Mouse (Mus musculus) heart, embryonic 14.5 days (tissue): ENCODE measurements around the gene Ddx55. TPM values are rescaled to one million over a fixed set of nuclear protein-coding genes. Genes with fewer than 3 reads are reported as not detected.

ENCODE experiments used
- ATAC-seq: fragments of 200-750 bp; cut with Nextera tagmentation; 2 replicates; pipeline ENCODE4 v1.8.0; 2017; ENCODE audit warnings: low read depth, moderate TSS enrichment; ENCODE audit not compliant: insufficient number of reproducible peaks, insufficient read depth, low FRiP score
- H3K27ac ChIP-seq, 2 experiments: fragments of 200-500 bp in 1 of 2; fragments of 300-500 bp in 1 of 2; sonication (generic) in 1 of 2; replicated peaks in 1 of 2; 2 replicates each; pipeline ENCODE4 v1.5.1; 2012 to 2014; ENCODE audit warnings: low read depth in 2 of 2, low read length in 2 of 2, control low read depth in 1 of 2, mild to moderate bottlenecking in 1 of 2, mixed read lengths in 1 of 2; ENCODE audit not compliant: control insufficient read depth in 1 of 2, insufficient read depth in 1 of 2
- H3K27me3 ChIP-seq: fragments of 300-500 bp; sonication (generic); 2 replicates; pipeline ENCODE4 v1.6.1; 2014; ENCODE audit warnings: mild to moderate bottlenecking, low read length, control low read depth; ENCODE audit not compliant: control insufficient read depth, insufficient read depth
- H3K36me3 ChIP-seq: fragments of 300-500 bp; sonication (generic); 2 replicates; pipeline ENCODE4 v1.6.1; 2014; ENCODE audit warnings: mild to moderate bottlenecking, control low read depth, low read length, mixed read lengths; ENCODE audit not compliant: control insufficient read depth, insufficient read depth
- H3K4me1 ChIP-seq, 2 experiments: fragments of 200-500 bp in 1 of 2; fragments of 300-500 bp in 1 of 2; sonication (generic) in 1 of 2; 2 replicates each; pipeline ENCODE4 v1.6.1; 2012 to 2014; ENCODE audit warnings: low read length in 2 of 2, control low read depth in 1 of 2, mixed read lengths in 1 of 2; ENCODE audit not compliant: control insufficient read depth in 2 of 2, insufficient read depth in 2 of 2
- H3K4me2 ChIP-seq: fragments of 300-500 bp; sonication (generic); 2 replicates; pipeline ENCODE4 v1.6.1; 2014; ENCODE audit warnings: mild to moderate bottlenecking, low read length
- H3K4me3 ChIP-seq, 2 experiments: fragments of 200-500 bp in 1 of 2; fragments of 300-500 bp in 1 of 2; sonication (generic) in 1 of 2; 2 replicates each; pipeline ENCODE4 v1.5.1; 2012 to 2014; ENCODE audit warnings: low read length in 2 of 2, mild to moderate bottlenecking in 2 of 2, control low read depth in 1 of 2, low read depth in 1 of 2, moderate library complexity in 1 of 2; ENCODE audit not compliant: control insufficient read depth in 1 of 2, insufficient read depth in 1 of 2
- H3K9ac ChIP-seq: fragments of 300-500 bp; sonication (generic); 2 replicates; pipeline ENCODE4 v1.6.1; 2014; ENCODE audit warnings: mild to moderate bottlenecking, low read length
- H3K9me3 ChIP-seq: fragments of 300-500 bp; sonication (generic); 2 replicates; pipeline ENCODE4 v1.6.1; 2016; ENCODE audit warnings: low read length, control low read depth; ENCODE audit not compliant: control insufficient read depth
- WGBS: fragments of 180-500 bp; shearing (Covaris S2); extraction: QIAGEN DNeasy Blood & Tissue Kit; methylation state at CpG from one replicate; pipeline ENCODE4 v1.1.7; 2014; 5-methylcytosine and 5-hydroxymethylcytosine counted together
- polyA plus RNA-seq: library from polyadenylated mRNA; unstranded; fragments of >200 nt; fragmentation: Nextera tagmentation; extraction: Ambion mirVana; gene quantifications from 2 replicates; pipeline ENCODE4 v1.2.1, GENCODE M21; 2014

Gene Ddx55
- polyA plus RNA-seq, 1 experiment from 2014 or later = 6.5 TPM

GRCm38 (mm10) chr5:124553607-124554006, 943 bp downstream of the Ddx55 start:
- peak overlapping the region; percentile 82 for H3K4me2 ChIP-seq
- no peak for ATAC-seq
- H3K27me3 ChIP-seq = no peaks in the 10 kb centered on the region
- no peaks in the 10 kb centered on the region for H3K9me3 ChIP-seq
- H3K4me1 ChIP-seq = peaks cover 0 to 10% of the 10 kb centered on the region in 2 experiments; a peak in 2 of 4 replicates
- no peak overlapping the region for H3K9ac ChIP-seq
- H3K4me3 ChIP-seq = peak overlapping the region in 1 of 2 experiments; percentile 65; a peak in 1 of 4 replicates
- H3K36me3 ChIP-seq = peaks cover 55% of the 10 kb centered on the region
- no peak overlapping the region for H3K27ac ChIP-seq
- WGBS = 70% methylated on average over 6 of the region's 6 CpGs

DNA sequence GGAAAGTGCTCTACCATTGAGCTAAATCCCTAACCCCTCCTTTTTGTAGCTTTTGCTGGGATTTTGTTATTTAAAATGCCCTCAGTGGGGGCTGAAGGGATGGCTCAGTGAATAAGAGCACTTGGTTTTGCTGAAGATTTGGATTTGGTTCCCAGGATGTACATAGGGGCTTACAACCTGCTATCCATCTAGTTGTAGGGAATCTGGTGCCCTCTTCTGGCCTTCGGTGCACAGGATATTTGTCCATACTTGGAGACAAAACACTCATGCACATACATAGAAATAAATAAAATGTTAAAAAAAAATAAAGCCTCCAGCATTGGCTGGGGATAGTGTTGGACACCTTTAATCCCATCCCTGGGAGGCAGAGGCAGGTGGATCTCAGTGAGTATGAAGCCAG, 2.5 kb downstream of the Ddx55 start:
- no peaks in the 10 kb centered on the region for H3K9me3 ChIP-seq
- no peak for ATAC-seq
- peaks cover 0 to 10% of the 10 kb centered on the region in 2 experiments; a peak in 2 of 4 replicates for H3K4me1 ChIP-seq
- H3K36me3 ChIP-seq = peaks cover 66% of the 10 kb centered on the region
- no peak overlapping the region for H3K27ac ChIP-seq
- H3K4me2 ChIP-seq = no peak overlapping the region
- no peak overlapping the region for H3K9ac ChIP-seq
- no peak overlapping the region for H3K4me3 ChIP-seq
- H3K27me3 ChIP-seq = no peaks in the 10 kb centered on the region
- WGBS = 82% methylated on average over 1 of the region's 1 CpGs

GRCm38 (mm10) chr5:124571068-124571467, 18.4 kb downstream of the Ddx55 start:
- no peak overlapping the region for H3K4me2 ChIP-seq
- ATAC-seq = no peak
- H3K36me3 ChIP-seq = peaks cover 100% of the 10 kb centered on the region
- 82% methylated on average over 12 of the region's 12 CpGs for WGBS
- no peaks in the 10 kb centered on the region for H3K27me3 ChIP-seq
- no peak overlapping the region for H3K4me3 ChIP-seq
- H3K27ac ChIP-seq = no peak overlapping the region
- H3K9ac ChIP-seq = no peak overlapping the region
- no peaks in the 10 kb centered on the region for H3K9me3 ChIP-seq
- no peaks in the 10 kb centered on the region for H3K4me1 ChIP-seq

DNA sequence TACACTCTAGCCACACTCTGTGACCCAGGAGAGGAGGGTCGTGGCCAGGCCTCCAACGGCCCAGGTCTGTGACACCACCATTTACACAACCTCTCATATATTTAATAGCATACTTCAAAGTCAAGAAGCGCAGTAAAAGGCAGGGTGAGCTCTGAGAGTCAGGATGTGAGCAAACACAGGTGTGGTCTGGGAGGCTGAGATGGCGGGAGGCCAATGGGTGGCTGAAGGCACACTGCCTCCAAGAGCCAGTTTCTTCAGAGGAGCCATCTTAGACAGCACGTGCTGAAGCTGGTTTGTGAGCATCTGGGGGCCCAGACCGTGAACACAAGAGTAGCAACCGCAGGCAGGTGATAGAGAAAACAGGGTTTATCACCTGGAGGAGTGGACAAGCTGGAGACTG, 22.8 kb downstream of the Ddx55 start:
- H3K4me1 ChIP-seq = peaks cover 3 to 14% of the 10 kb centered on the region in 2 experiments; a peak in 3 of 4 replicates
- ATAC-seq = no peak
- no peaks in the 10 kb centered on the region for H3K27me3 ChIP-seq
- WGBS = 93% methylated on average over 7 of the region's 7 CpGs
- no peaks in the 10 kb centered on the region for H3K9me3 ChIP-seq
- no peak overlapping the region for H3K4me3 ChIP-seq
- H3K9ac ChIP-seq = no peak overlapping the region
- H3K27ac ChIP-seq = no peak overlapping the region
- H3K36me3 ChIP-seq = peaks cover 72% of the 10 kb centered on the region
- H3K4me2 ChIP-seq = no peak overlapping the region

DNA sequence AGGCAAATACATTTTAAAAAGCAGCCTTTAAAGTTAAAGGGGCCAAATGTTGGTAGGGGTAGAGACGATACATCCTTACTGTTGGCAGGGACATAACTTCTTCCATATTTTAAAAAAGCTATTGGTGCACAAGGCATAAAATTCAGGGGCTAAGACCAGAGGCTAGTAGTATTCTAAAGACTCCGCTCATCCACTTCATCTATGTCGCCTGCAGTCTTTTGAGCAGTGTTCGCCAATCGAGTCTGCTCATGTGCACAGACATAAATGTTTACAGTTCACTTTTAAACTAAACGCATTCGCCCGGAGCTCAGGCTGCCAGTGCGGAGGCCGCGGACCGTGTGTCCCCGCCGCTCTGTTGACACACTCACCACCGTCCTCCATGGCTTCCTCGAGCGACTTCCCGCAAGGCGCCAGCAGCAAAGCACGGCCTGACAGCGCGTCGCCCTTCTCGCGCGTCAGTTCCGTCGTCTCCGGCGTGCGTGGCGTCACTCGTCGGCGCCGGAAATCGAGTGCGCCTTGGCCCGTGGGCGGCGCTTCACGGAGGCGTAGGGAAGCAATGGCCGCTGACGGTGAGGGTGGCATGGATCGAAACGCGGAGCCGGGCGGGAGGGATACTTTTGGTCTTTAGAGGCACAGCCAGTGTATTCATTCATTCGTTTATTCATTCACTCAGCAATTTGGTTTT, 26.1 kb downstream of the Ddx55 start, which contains the start of the genes Eif2b1 and Gtf2h3:
Gene Eif2b1, minus strand, starts transcription at position 499 of the 685 bp plus-strand sequence.
Gene Gtf2h3, plus strand, starts transcription at position 508 of the 685 bp plus-strand sequence.
- H3K27ac ChIP-seq = peak within 1 kb of the TSS; percentile 41 to 42; a peak in 3 of 4 replicates
- peak; percentile 85 for ATAC-seq
- H3K27me3 ChIP-seq = no peaks in the 10 kb centered on the region
- H3K9me3 ChIP-seq = no peaks in the 10 kb centered on the region
- H3K36me3 ChIP-seq = peaks cover 50% of the 10 kb centered on the region
- H3K4me1 ChIP-seq = peaks cover 3 to 14% of the 10 kb centered on the region in 2 experiments; a peak in 3 of 4 replicates
- peak within 1 kb of the TSS; percentile 64 to 87 for H3K4me3 ChIP-seq
- H3K9ac ChIP-seq = peak within 1 kb of the TSS; percentile 80
- H3K4me2 ChIP-seq = peak within 1 kb of the TSS; percentile 98
- WGBS = under 1% methylated on average over 51 of the region's 51 CpGs

GRCm38 (mm10) chr5:124582515-124582914, 29.9 kb downstream of the Ddx55 start:
- H3K27ac ChIP-seq = no peak overlapping the region
- no peaks in the 10 kb centered on the region for H3K9me3 ChIP-seq
- peaks cover 3 to 14% of the 10 kb centered on the region in 2 experiments; a peak in 3 of 4 replicates for H3K4me1 ChIP-seq
- ATAC-seq = no peak
- no peak overlapping the region for H3K4me2 ChIP-seq
- no peak overlapping the region for H3K9ac ChIP-seq
- WGBS = 86% methylated on average over 5 of the region's 5 CpGs
- H3K36me3 ChIP-seq = peaks cover 49% of the 10 kb centered on the region
- H3K27me3 ChIP-seq = no peaks in the 10 kb centered on the region
- no peak overlapping the region for H3K4me3 ChIP-seq

DNA sequence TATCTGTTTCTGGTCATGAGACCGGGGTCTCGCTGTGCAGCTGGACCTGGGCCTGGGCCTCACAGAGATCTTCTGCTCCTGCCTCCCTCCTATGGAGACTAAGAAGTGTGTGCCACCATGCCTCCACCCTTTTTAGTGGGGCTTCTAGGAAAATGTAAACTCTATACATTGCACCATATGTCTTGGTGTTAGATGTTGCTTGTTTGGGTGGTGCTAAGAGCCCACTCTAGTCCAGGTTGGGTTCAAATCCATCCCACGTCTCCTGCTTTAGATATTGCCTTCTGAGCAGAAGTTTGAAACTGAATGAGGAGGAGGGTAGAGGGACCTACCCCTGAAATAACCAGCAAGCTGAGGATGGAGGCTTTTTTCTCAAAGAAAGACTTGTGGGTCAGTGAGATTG, 40.1 kb downstream of the Ddx55 start:
- Histone ChIP-seq H3K4me1 (no peaks in the 10 kb centered on the region), H3K4me2 (no peak overlapping the region), H3K36me3 (peaks cover 85% of the 10 kb centered on the region), H3K9ac (no peak overlapping the region), H3K27me3 (no peaks in the 10 kb centered on the region), H3K9me3 (no peaks in the 10 kb centered on the region), H3K27ac (no peak overlapping the region), H3K4me3 (no peak overlapping the region)
- no peak for ATAC-seq
- 94% methylated on average over 3 of the region's 3 CpGs for whole genome bisulfite sequencing
